Mouse (Mus musculus) MEL (cell line): ENCODE data around the gene Ttll1. TPM values are rescaled to one million over a fixed set of nuclear protein-coding genes. Genes with fewer than 3 reads are reported as not detected.

Experiments used
- DNase-seq: peaks from one replicate; pipeline ENCODE4 v3.0.0; 2011; ENCODE audit warnings: low read depth, low spot score
- H3K27ac ChIP-seq: 2 replicates; pipeline ENCODE4 v1.5.1; 2012; ENCODE audit warnings: low read depth, mild to moderate bottlenecking, control low read depth, low read length, moderate library complexity; ENCODE audit not compliant: control insufficient read depth
- H3K27me3 ChIP-seq, 2 experiments: fragments of 150-350 bp in 1 of 2; sonication (generic) in 1 of 2; 2 replicates each; pipeline ENCODE4 v1.6.1; 2012; ENCODE audit warnings: low read length in 2 of 2, mild to moderate bottlenecking in 2 of 2, improper control_type of control experiment in 1 of 2, moderate library complexity in 1 of 2; ENCODE audit not compliant: insufficient read depth in 2 of 2, control insufficient read depth in 1 of 2
- H3K36me3 ChIP-seq, 2 experiments: 2 replicates each; pipeline ENCODE4 v1.6.1; 2012 to 2014; ENCODE audit warnings: low read length in 2 of 2, improper control_type of control experiment in 1 of 2, inconsistent platforms in 1 of 2, mild to moderate bottlenecking in 1 of 2; ENCODE audit not compliant: insufficient read depth in 2 of 2, control insufficient read depth in 1 of 2
- H3K4me1 ChIP-seq, 2 experiments: fragments of 150-350 bp in 1 of 2; sonication (generic) in 1 of 2; 2 replicates each; pipeline ENCODE4 v1.6.1; 2012; ENCODE audit warnings: low read length in 2 of 2, improper control_type of control experiment in 1 of 2, mild to moderate bottlenecking in 1 of 2; ENCODE audit not compliant: insufficient read depth in 2 of 2, control insufficient read depth in 1 of 2
- H3K4me3 ChIP-seq, 2 experiments: fragments of 150-350 bp in 1 of 2; sonication (generic) in 1 of 2; 2 replicates each; pipeline ENCODE4 v1.5.1; 2012; ENCODE audit warnings: low read depth in 2 of 2, low read length in 2 of 2, mild to moderate bottlenecking in 2 of 2, moderate library complexity in 2 of 2, control low read depth in 1 of 2, improper control_type of control experiment in 1 of 2; ENCODE audit not compliant: control insufficient read depth in 1 of 2, insufficient read depth in 1 of 2
- H3K79me2 ChIP-seq: 2 replicates; pipeline ENCODE4 v1.6.1; 2012; ENCODE audit warnings: mild to moderate bottlenecking, low read length, moderate library complexity; ENCODE audit not compliant: control insufficient read depth, poor library complexity, insufficient read depth
- H3K9ac ChIP-seq: 2 replicates; pipeline ENCODE4 v1.6.1; 2012; ENCODE audit warnings: low read depth, mild to moderate bottlenecking, control low read depth, low read length, moderate library complexity; ENCODE audit not compliant: control insufficient read depth, poor library complexity, severe bottlenecking
- H3K9me3 ChIP-seq: fragments of 150-350 bp; sonication (generic); replicated peaks from 2 replicates; pipeline ENCODE4 v1.6.1; 2012; ENCODE audit warnings: mild to moderate bottlenecking, low read length, improper control_type of control experiment, moderate library complexity; ENCODE audit not compliant: insufficient read depth
- BHLHE40 ChIP-seq: IDR thresholded peaks from 2 replicates; pipeline ENCODE4 v1.6.1; 2012; ENCODE audit warnings: low read depth, mild to moderate bottlenecking, inconsistent platforms, low read length, improper control_type of control experiment, borderline replicate concordance
- CHD1 ChIP-seq: IDR thresholded peaks from 2 replicates; pipeline ENCODE4 v1.6.1; 2012; ENCODE audit warnings: low read depth, mild to moderate bottlenecking, inconsistent platforms, low read length, improper control_type of control experiment
- CTCF ChIP-seq, 3 experiments: IDR thresholded peaks in 2 of 3; conservative IDR thresholded peaks in 1 of 3; 2 replicates each; pipeline ENCODE4 v1.5.1; 2011 to 2012; ENCODE audit warnings: low read length in 3 of 3, low read depth in 2 of 3, mild to moderate bottlenecking in 2 of 3, improper control_type of control experiment in 1 of 3, inconsistent platforms in 1 of 3, mixed read lengths in 1 of 3, moderate library complexity in 1 of 3; ENCODE audit not compliant: control insufficient read depth in 1 of 3, insufficient read depth in 1 of 3, poor library complexity in 1 of 3, severe bottlenecking in 1 of 3
- ETS1 ChIP-seq: IDR thresholded peaks from 2 replicates; pipeline ENCODE4 v1.6.1; 2012; ENCODE audit warnings: low read depth, mild to moderate bottlenecking, inconsistent platforms, low read length, improper control_type of control experiment, moderate library complexity
- GABPA ChIP-seq: IDR thresholded peaks from 2 replicates; pipeline ENCODE4 v1.6.1; 2012; ENCODE audit warnings: low read depth, mild to moderate bottlenecking, inconsistent platforms, low read length, improper control_type of control experiment, moderate library complexity
- GATA1 ChIP-seq: IDR thresholded peaks from 2 replicates; pipeline ENCODE4 v1.6.1; 2011; ENCODE audit warnings: low read depth, low read length, improper control_type of control experiment
- HCFC1 ChIP-seq: IDR thresholded peaks from 2 replicates; pipeline ENCODE4 v1.6.1; 2012; ENCODE audit warnings: low read depth, mild to moderate bottlenecking, inconsistent platforms, low read length, improper control_type of control experiment, moderate library complexity
- KAT2A ChIP-seq: conservative IDR thresholded peaks from 2 replicates; pipeline ENCODE4 v1.6.1; 2012; ENCODE audit warnings: low read depth, low read length, improper control_type of control experiment, inconsistent platforms
- MAFK ChIP-seq: IDR thresholded peaks from 2 replicates; pipeline ENCODE4 v1.6.1; 2011; ENCODE audit warnings: low read depth, mild to moderate bottlenecking, low read length, improper control_type of control experiment, borderline replicate concordance
- MAX ChIP-seq: IDR thresholded peaks from 2 replicates; pipeline ENCODE4 v1.6.1; 2011; ENCODE audit warnings: low read length, improper control_type of control experiment
- MEF2A ChIP-seq: IDR thresholded peaks from 2 replicates; pipeline ENCODE4 v1.6.1; 2014; ENCODE audit warnings: low read depth, mild to moderate bottlenecking, inconsistent platforms, low read length, improper control_type of control experiment; ENCODE audit not compliant: poor library complexity, insufficient replicate concordance, severe bottlenecking; ENCODE audit errors: extremely low read depth
- MXI1 ChIP-seq: IDR thresholded peaks from 2 replicates; pipeline ENCODE4 v1.6.1; 2011; ENCODE audit warnings: mild to moderate bottlenecking, low read depth, low read length, improper control_type of control experiment
- MYB ChIP-seq: IDR thresholded peaks from 2 replicates; pipeline ENCODE4 v1.6.1; 2011; ENCODE audit warnings: mild to moderate bottlenecking, low read depth, low read length, improper control_type of control experiment
- MYC ChIP-seq: IDR thresholded peaks from 2 replicates; pipeline ENCODE4 v1.6.1; 2011; ENCODE audit warnings: low read depth, mild to moderate bottlenecking, low read length, improper control_type of control experiment, moderate library complexity
- NELFE ChIP-seq: IDR thresholded peaks from 2 replicates; pipeline ENCODE4 v1.6.1; 2011; ENCODE audit warnings: low read depth, low read length, improper control_type of control experiment
- NRF1 ChIP-seq: IDR thresholded peaks from 2 replicates; pipeline ENCODE4 v1.6.1; 2014; ENCODE audit warnings: low read depth, mild to moderate bottlenecking, inconsistent platforms, low read length, improper control_type of control experiment, moderate library complexity; ENCODE audit not compliant: poor library complexity, insufficient read depth, severe bottlenecking
- POLR2AphosphoS2 ChIP-seq: IDR thresholded peaks from 2 replicates; pipeline ENCODE4 v1.6.1; 2011; ENCODE audit warnings: low read length, improper control_type of control experiment
- POLR2AphosphoS5 ChIP-seq: IDR thresholded peaks from 2 replicates; pipeline ENCODE4 v1.6.1; 2012; ENCODE audit warnings: low read depth, borderline replicate concordance, mild to moderate bottlenecking, inconsistent platforms, low read length, moderate library complexity, mixed read lengths
- RAD21 ChIP-seq: IDR thresholded peaks from 2 replicates; pipeline ENCODE4 v1.6.1; 2011; ENCODE audit warnings: mild to moderate bottlenecking, low read depth, low read length, improper control_type of control experiment
- RCOR1 ChIP-seq: IDR thresholded peaks from 2 replicates; pipeline ENCODE4 v1.6.1; 2012; ENCODE audit warnings: low read depth, mild to moderate bottlenecking, inconsistent platforms, low read length, improper control_type of control experiment
- SIN3A ChIP-seq: IDR thresholded peaks from 2 replicates; pipeline ENCODE4 v1.6.1; 2012; ENCODE audit warnings: low read length, improper control_type of control experiment, inconsistent platforms
- SMC3 ChIP-seq: IDR thresholded peaks from 2 replicates; pipeline ENCODE4 v1.6.1; 2011; ENCODE audit warnings: low read depth, low read length, improper control_type of control experiment
- TAL1 ChIP-seq: IDR thresholded peaks from 2 replicates; pipeline ENCODE4 v1.6.1; 2012; ENCODE audit warnings: mild to moderate bottlenecking, inconsistent platforms, low read length, moderate library complexity, mixed read lengths
- USF1 ChIP-seq: IDR thresholded peaks from 2 replicates; pipeline ENCODE4 v1.6.1; 2014; ENCODE audit warnings: low read depth, mild to moderate bottlenecking, inconsistent platforms, low read length, improper control_type of control experiment, moderate library complexity
- ZKSCAN1 ChIP-seq: IDR thresholded peaks from 2 replicates; pipeline ENCODE4 v1.6.1; 2012; ENCODE audit warnings: low read depth, mild to moderate bottlenecking, inconsistent platforms, low read length, improper control_type of control experiment, moderate library complexity
- ZMIZ1 ChIP-seq: IDR thresholded peaks from 2 replicates; pipeline ENCODE4 v1.6.1; 2012; ENCODE audit warnings: low read depth, mild to moderate bottlenecking, inconsistent platforms, low read length, improper control_type of control experiment, moderate library complexity
- ZNF384 ChIP-seq: IDR thresholded peaks from 2 replicates; pipeline ENCODE4 v1.6.1; 2012; ENCODE audit warnings: low read depth, mild to moderate bottlenecking, inconsistent platforms, low read length, improper control_type of control experiment
- polyA plus RNA-seq, 2 experiments: library from polyadenylated mRNA; stranded (reverse) in 1 of 2; unstranded in 1 of 2; fragments of >175 nt in 1 of 2; fragments of >200 nt in 1 of 2; gene quantifications; 2 replicates each; pipeline versions ENCODE4 v1.2.1 to v1.2.4; 2012; ENCODE audit warnings: low replicate concordance in 2 of 2, low read depth in 1 of 2; ENCODE audit not compliant: insufficient read length in 2 of 2, insufficient read depth in 1 of 2, missing spikeins in 1 of 2
- total RNA-seq: library from RNA; depleted of rRNA; stranded (reverse); fragments of 300-350 nt; gene quantifications from 2 replicates; pipeline ENCODE4 v1.2.3, GENCODE M21; 2012

The Ttll1 gene
- total and polyA plus RNA-seq, 3 experiments, result 3.4 to 14.1 TPM; not detected in 1

- Histone ChIP-seq H3K79me2 (no peaks in the 10 kb centered on the region; the same call in 1 of the 2 replicates), H3K27ac (no peak overlapping the region), H3K36me3 (peaks cover 0 to 2% of the 10 kb centered on the region in 2 experiments; a peak in 1 of 4 replicates), H3K9me3 (no peaks in the 10 kb centered on the region), H3K27me3 (0 out of 4 replicates have a peak, but pooled peaks cover 0 to 1% of the 10 kb centered on the region in 2 experiments), H3K4me3 (no peak overlapping the region), H3K9ac (no peak overlapping the region), H3K4me1 (no peaks in the 10 kb centered on the region)
- TF ChIP-seq MAX, result no peak
- no peak for TF ChIP-seq RCOR1
- peak; percentile 57 for TF ChIP-seq MXI1
- TF ChIP-seq SIN3A, result peak; percentile 69
- peak; percentile 35 for DNase-seq
These were observed 2.0 kb upstream of the Ttll1 start for GRCm38 (mm10) chr15:83512489-83513281.

GRCm38 (mm10) chr15:83509950-83510804 lies 516 bp downstream of the Ttll1 start:
- Histone ChIP-seq H3K27ac (peak overlapping the region; percentile 27; the same call in 1 of the 2 replicates), H3K9ac (peak overlapping the region; percentile 68)
- DNase-seq, result peak; percentile 32
- TF ChIP-seq POLR2AphosphoS2, result no peak
- TF ChIP-seq ETS1, result no peak
- TF ChIP-seq BHLHE40, result peak; percentile 63; the same call in 1 of the 2 replicates
- no peak for TF ChIP-seq MYB
- no peak for TF ChIP-seq MXI1
- TF ChIP-seq MYC, result no peak
- TF ChIP-seq USF1, result no peak
- no peak for TF ChIP-seq SIN3A
- TF ChIP-seq NRF1, result no peak
- no peak for TF ChIP-seq MEF2A
- TF ChIP-seq CTCF (IDR thresholded peaks at IDR 0.05 in 2 of 3, conservative IDR thresholded peaks at IDR 0.05 in 1 of 3; ENCODE audit: control insufficient read depth in 1 of 3, insufficient read depth in 1 of 3, low read depth in 2 of 3, low read length in 3 of 3, poor library complexity in 1 of 3, severe bottlenecking in 1 of 3), result peak in 2 of 3 experiments; percentile 15 to 39; a peak in 3 of 6 replicates
- no peak for TF ChIP-seq ZKSCAN1
- no peak for TF ChIP-seq NELFE
- TF ChIP-seq TAL1, result no peak
- TF ChIP-seq POLR2AphosphoS5, result no peak
- no peak for TF ChIP-seq RCOR1
- no peak for TF ChIP-seq HCFC1
- no peak for TF ChIP-seq MAFK
- TF ChIP-seq GATA1, result no peak
- no peak for TF ChIP-seq ZMIZ1
- TF ChIP-seq RAD21, result no peak
- TF ChIP-seq GABPA, result no peak
- peak; percentile 12; the same call in 1 of the 2 replicates for TF ChIP-seq SMC3
- no peak for TF ChIP-seq CHD1
- no peak for TF ChIP-seq ZNF384
- no peak for TF ChIP-seq KAT2A

More at GRCm38 (mm10) chr15:83509950-83510804, 516 bp downstream of the Ttll1 start:
- H3K36me3 ChIP-seq, result peaks cover 0 to 2% of the 10 kb centered on the region in 2 experiments; a peak in 1 of 4 replicates
- H3K9me3 ChIP-seq, result no peaks in the 10 kb centered on the region
- H3K4me3 ChIP-seq, result peak overlapping the region; percentile 80 to 91
- 0 out of 4 replicates have a peak, but pooled peaks cover 0 to under 1% of the 10 kb centered on the region in 2 experiments for H3K27me3 ChIP-seq
- no peaks in the 10 kb centered on the region for H3K4me1 ChIP-seq
- no peaks in the 10 kb centered on the region; the same call in 1 of the 2 replicates for H3K79me2 ChIP-seq
